Mouse (Mus musculus) heart, embryonic 12.5 days (tissue): ENCODE measurements around the gene Olfr875. TPM values are rescaled to one million over a fixed set of nuclear protein-coding genes. Genes with fewer than 3 reads are reported as not detected.

Source experiments
- ATAC-seq: fragments of 200-750 bp; cut with Nextera tagmentation; 2 replicates; pipeline ENCODE4 v1.8.0; 2017; ENCODE audit warnings: moderate TSS enrichment, moderate library complexity; ENCODE audit not compliant: insufficient number of reproducible peaks, low FRiP score
- H3K27ac ChIP-seq: fragments of 300-500 bp; sonication (generic); 2 replicates; pipeline ENCODE4 v1.5.1; 2016; ENCODE audit warnings: mild to moderate bottlenecking, moderate library complexity; ENCODE audit not compliant: poor library complexity, severe bottlenecking
- H3K27me3 ChIP-seq: fragments of 300-500 bp; sonication (generic); replicated peaks from 2 replicates; pipeline ENCODE4 v1.6.1; 2016; ENCODE audit warnings: mild to moderate bottlenecking, moderate library complexity
- H3K36me3 ChIP-seq: fragments of 300-500 bp; sonication (generic); 2 replicates; pipeline ENCODE4 v1.6.1; 2016; ENCODE audit warnings: mild to moderate bottlenecking, moderate library complexity
- H3K4me1 ChIP-seq: fragments of 300-500 bp; sonication (generic); replicated peaks from 2 replicates; pipeline ENCODE4 v1.6.1; 2016; ENCODE audit warnings: mild to moderate bottlenecking
- H3K4me2 ChIP-seq: fragments of 300-500 bp; sonication (generic); 2 replicates; pipeline ENCODE4 v1.6.1; 2016; ENCODE audit warnings: mild to moderate bottlenecking, moderate library complexity
- H3K4me3 ChIP-seq: fragments of 300-500 bp; sonication (generic); 2 replicates; pipeline ENCODE4 v1.5.1; 2016; ENCODE audit warnings: mild to moderate bottlenecking
- H3K9ac ChIP-seq: fragments of 300-500 bp; sonication (generic); 2 replicates; pipeline ENCODE4 v1.6.1; 2016; ENCODE audit warnings: mild to moderate bottlenecking, moderate library complexity
- H3K9me3 ChIP-seq: fragments of 300-500 bp; sonication (generic); replicated peaks from 2 replicates; pipeline ENCODE4 v1.6.1; 2016; ENCODE audit warnings: mild to moderate bottlenecking, moderate library complexity
- WGBS: fragments of 180-500 bp; shearing (Covaris S2); methylation state at CpG from one replicate; pipeline ENCODE4 v1.1.7; 2016; 5-methylcytosine and 5-hydroxymethylcytosine counted together
- polyA plus RNA-seq: library from polyadenylated mRNA; unstranded; fragments of >200 nt; fragmentation: Nextera tagmentation; extraction: Ambion mirVana; gene quantifications from 2 replicates; pipeline ENCODE4 v1.2.1, GENCODE M21; 2016

The Olfr875 gene
- not detected in 2 replicates for polyA plus RNA-seq

- Histone ChIP-seq H3K27ac (0 out of 2 replicates have a peak within 1 kb of the TSS, but pooled peaks have one; percentile 16), H3K9me3 (no peaks in the 10 kb centered on the region), H3K36me3 (no peaks in the 10 kb centered on the region), H3K27me3 (no peaks in the 10 kb centered on the region), H3K4me1 (0 out of 2 replicates have a peak, but pooled peaks cover 2% of the 10 kb centered on the region), H3K4me3 (no peak within 1 kb of the TSS), H3K9ac (no peak within 1 kb of the TSS), H3K4me2 (no peak within 1 kb of the TSS)
- ATAC-seq, result peak; percentile 63; the same call in 1 of the 2 replicates
- 21% methylated on average over 2 of the region's 2 CpGs for WGBS
These were observed at the start of gene Olfr875 for GRCm38 (mm10) chr9:37771759-37772158. Olfr875 (plus strand) TSS chr9:37771857.

GRCm38 (mm10) chr9:37734310-37734709 is 37.3 kb upstream of the Olfr875 start:
- WGBS, result 95% methylated on average over 1 of the region's 1 CpGs

GRCm38 (mm10) chr9:37744806-37745205 is 26.9 kb upstream of the Olfr875 start, which contains the start of gene Olfr874:
Olfr874 (plus strand) TSS chr9:37745106.
- no peaks in the 10 kb centered on the region for H3K4me1 ChIP-seq
- no peak within 1 kb of the TSS for H3K9ac ChIP-seq
- H3K36me3 ChIP-seq, result no peaks in the 10 kb centered on the region
- no peak for ATAC-seq
- H3K9me3 ChIP-seq, result no peaks in the 10 kb centered on the region
- H3K4me2 ChIP-seq, result no peak within 1 kb of the TSS
- no peaks in the 10 kb centered on the region for H3K27me3 ChIP-seq
- H3K4me3 ChIP-seq, result no peak within 1 kb of the TSS
- H3K27ac ChIP-seq, result no peak within 1 kb of the TSS

More at GRCm38 (mm10) chr9:37734310-37734709, 37.3 kb upstream of the Olfr875 start:
- Histone ChIP-seq H3K4me3 (no peak overlapping the region), H3K27me3 (no peaks in the 10 kb centered on the region), H3K4me2 (no peak overlapping the region), H3K36me3 (no peaks in the 10 kb centered on the region), H3K9me3 (no peaks in the 10 kb centered on the region), H3K9ac (no peak overlapping the region), H3K4me1 (no peaks in the 10 kb centered on the region), H3K27ac (no peak overlapping the region)
- ATAC-seq, result no peak

GRCm38 (mm10) chr9:37750319-37751075 is 21.2 kb upstream of the Olfr875 start:
- Histone ChIP-seq H3K27me3 (no peaks in the 10 kb centered on the region), H3K27ac (no peak overlapping the region), H3K9me3 (no peaks in the 10 kb centered on the region), H3K4me2 (peak overlapping the region; percentile 35), H3K4me3 (no peak overlapping the region), H3K36me3 (no peaks in the 10 kb centered on the region), H3K9ac (no peak overlapping the region), H3K4me1 (peaks cover 9% of the 10 kb centered on the region; the same call in 1 of the 2 replicates)
- no peak for ATAC-seq
- WGBS, result 25% methylated on average over 7 of the region's 7 CpGs

GRCm38 (mm10) chr9:37751467-37751866 is 20.2 kb upstream of the Olfr875 start:
- no peaks in the 10 kb centered on the region for H3K27me3 ChIP-seq
- no peak for ATAC-seq
- H3K36me3 ChIP-seq, result no peaks in the 10 kb centered on the region
- H3K9ac ChIP-seq, result no peak overlapping the region
- H3K4me2 ChIP-seq, result no peak overlapping the region
- no peaks in the 10 kb centered on the region for H3K9me3 ChIP-seq
- 79% methylated on average over 2 of the region's 2 CpGs for WGBS
- peaks cover 9% of the 10 kb centered on the region; the same call in 1 of the 2 replicates for H3K4me1 ChIP-seq
- H3K4me3 ChIP-seq, result no peak overlapping the region
- no peak overlapping the region for H3K27ac ChIP-seq

- peaks cover 9% of the 10 kb centered on the region; the same call in 1 of the 2 replicates for H3K4me1 ChIP-seq
- H3K27me3 ChIP-seq, result no peaks in the 10 kb centered on the region
- no peak overlapping the region for H3K4me3 ChIP-seq
- H3K27ac ChIP-seq, result no peak overlapping the region
- H3K4me2 ChIP-seq, result no peak overlapping the region
- ATAC-seq, result no peak
- H3K36me3 ChIP-seq, result no peaks in the 10 kb centered on the region
- WGBS, result 64% methylated on average over 4 of the region's 4 CpGs
- H3K9me3 ChIP-seq, result no peaks in the 10 kb centered on the region
- H3K9ac ChIP-seq, result no peak overlapping the region
These were observed 19.7 kb upstream of the Olfr875 start for GRCm38 (mm10) chr9:37752006-37752405.

- Histone ChIP-seq H3K4me2 (no peak overlapping the region), H3K27ac (no peak overlapping the region), H3K9me3 (no peaks in the 10 kb centered on the region), H3K4me3 (no peak overlapping the region), H3K27me3 (no peaks in the 10 kb centered on the region), H3K4me1 (no peaks in the 10 kb centered on the region), H3K36me3 (no peaks in the 10 kb centered on the region), H3K9ac (no peak overlapping the region)
- ATAC-seq, result no peak
- 83% methylated on average over 2 of the region's 2 CpGs for WGBS
These were observed 9.9 kb upstream of the Olfr875 start for GRCm38 (mm10) chr9:37761728-37762127.

GRCm38 (mm10) chr9:37762541-37762940 is 9.1 kb upstream of the Olfr875 start:
- WGBS, result 44% methylated on average over 2 of the region's 2 CpGs
- no peak overlapping the region for H3K9ac ChIP-seq
- H3K27ac ChIP-seq, result no peak overlapping the region
- H3K4me3 ChIP-seq, result no peak overlapping the region
- no peaks in the 10 kb centered on the region for H3K9me3 ChIP-seq
- H3K36me3 ChIP-seq, result no peaks in the 10 kb centered on the region
- H3K4me1 ChIP-seq, result no peaks in the 10 kb centered on the region
- no peak for ATAC-seq
- H3K4me2 ChIP-seq, result no peak overlapping the region
- no peaks in the 10 kb centered on the region for H3K27me3 ChIP-seq

GRCm38 (mm10) chr9:37770661-37771060 is 996 bp upstream of the Olfr875 start:
- no peak overlapping the region for H3K4me3 ChIP-seq
- no peaks in the 10 kb centered on the region for H3K9me3 ChIP-seq
- no peak for ATAC-seq
- H3K9ac ChIP-seq, result no peak overlapping the region
- H3K4me2 ChIP-seq, result no peak overlapping the region
- 0 out of 2 replicates have a peak, but pooled peaks cover 2% of the 10 kb centered on the region for H3K4me1 ChIP-seq
- H3K27ac ChIP-seq, result 0 out of 2 replicates have a peak overlapping the region, but pooled peaks have one; percentile 16
- WGBS, result 60% methylated on average over 2 of the region's 2 CpGs
- no peaks in the 10 kb centered on the region for H3K27me3 ChIP-seq
- no peaks in the 10 kb centered on the region for H3K36me3 ChIP-seq

- H3K4me1 ChIP-seq, result peaks cover 7% of the 10 kb centered on the region
- H3K9ac ChIP-seq, result peak overlapping the region; percentile 57; the same call in 1 of the 2 replicates
- peak; percentile 73 for ATAC-seq
- peak overlapping the region; percentile 20 for H3K4me3 ChIP-seq
- peak overlapping the region; percentile 60 for H3K4me2 ChIP-seq
- 0 out of 2 replicates have a peak overlapping the region, but pooled peaks have one; percentile 10 for H3K27ac ChIP-seq
- no peaks in the 10 kb centered on the region for H3K27me3 ChIP-seq
- WGBS, result 5% methylated on average over 7 of the region's 7 CpGs
- no peaks in the 10 kb centered on the region for H3K36me3 ChIP-seq
- no peaks in the 10 kb centered on the region for H3K9me3 ChIP-seq
These were observed 11.2 kb downstream of the Olfr875 start for GRCm38 (mm10) chr9:37782766-37783260.
